Mouse (Mus musculus) limb, embryonic 10.5 days (tissue): Measurements from ENCODE around the gene Ttc37. TPM values are rescaled to one million over a fixed set of nuclear protein-coding genes. Genes with fewer than 3 reads are reported as not detected.

Experiments used
- DNase-seq: peaks from one replicate; pipeline ENCODE4 v3.0.0-alpha.2; 2017; ENCODE audit warnings: low spot score
- H3K27ac ChIP-seq: fragments of 300-500 bp; sonication (generic); 2 replicates; pipeline ENCODE4 v1.5.1; 2016; ENCODE audit warnings: mild to moderate bottlenecking
- H3K27me3 ChIP-seq: fragments of 300-500 bp; sonication (generic); 2 replicates; pipeline ENCODE4 v1.6.1; 2016; ENCODE audit warnings: low read depth, mild to moderate bottlenecking; ENCODE audit not compliant: poor library complexity, severe bottlenecking
- H3K36me3 ChIP-seq: fragments of 300-500 bp; sonication (generic); 2 replicates; pipeline ENCODE4 v1.6.1; 2016; ENCODE audit warnings: mild to moderate bottlenecking, moderate library complexity
- H3K4me1 ChIP-seq: fragments of 300-500 bp; sonication (generic); 2 replicates; pipeline ENCODE4 v1.6.1; 2016
- H3K4me3 ChIP-seq: fragments of 300-500 bp; sonication (generic); 2 replicates; pipeline ENCODE4 v1.5.1; 2016; ENCODE audit warnings: mild to moderate bottlenecking, moderate library complexity
- H3K9me3 ChIP-seq: fragments of 300-500 bp; sonication (generic); replicated peaks from 2 replicates; pipeline ENCODE4 v1.6.1; 2016; ENCODE audit warnings: mild to moderate bottlenecking
- WGBS: fragments of 180-500 bp; shearing (Covaris S2); methylation state at CpG from one replicate; pipeline ENCODE4 v1.1.7; 2016; 5-methylcytosine and 5-hydroxymethylcytosine counted together
- polyA plus RNA-seq: library from polyadenylated mRNA; unstranded; fragments of >200 nt; fragmentation: Nextera tagmentation; extraction: Ambion mirVana; gene quantifications from 2 replicates; pipeline ENCODE4 v1.2.1, GENCODE M21; 2016

The Ttc37 gene
- polyA plus RNA-seq, 1 experiment from 2014 or later: 18.7 TPM

- WGBS: 97% methylated on average over 2 of the region's 2 CpGs
Measured at GRCm38 (mm10) chr13:76101989-76102388, 3.5 kb downstream of the Ttc37 start.

DNA sequence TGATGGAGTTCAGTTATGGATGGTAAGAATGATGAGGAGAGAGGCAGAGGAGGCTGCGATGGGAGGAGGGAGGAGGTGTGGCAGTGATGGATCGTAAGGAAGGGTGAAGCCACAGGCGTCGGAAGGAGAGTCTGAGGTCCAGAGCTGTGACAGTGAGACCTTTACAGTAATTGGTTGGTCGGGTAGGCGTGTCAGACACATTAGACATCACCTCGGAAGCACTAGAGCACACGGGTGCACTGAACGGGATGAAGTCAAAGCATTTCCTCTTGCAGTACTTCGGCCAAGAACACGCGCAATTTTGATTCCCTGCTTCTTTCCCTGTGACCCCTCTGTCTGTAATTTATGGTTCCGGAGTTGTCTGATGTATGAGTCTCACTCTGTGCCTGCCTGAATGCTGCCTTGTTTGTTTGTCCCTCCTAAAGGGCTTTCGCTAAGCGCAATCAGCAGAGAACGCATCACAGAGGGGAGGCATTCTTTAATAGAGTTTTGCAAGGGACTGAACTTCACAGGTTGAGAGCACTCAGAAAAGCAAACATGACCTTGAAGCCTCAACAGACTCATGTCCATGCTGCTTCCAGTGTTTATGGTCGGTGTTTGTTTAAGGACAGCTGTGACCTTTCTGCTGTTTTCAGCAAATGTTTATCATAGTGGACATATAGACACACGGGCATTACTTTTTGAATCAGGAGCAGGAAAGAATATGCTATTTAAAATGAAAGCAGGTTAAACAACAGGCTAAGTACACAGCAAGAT is 10.7 kb downstream of the Ttc37 start:
- WGBS: 92% methylated on average over 18 of the region's 18 CpGs

More at GRCm38 (mm10) chr13:76101989-76102388, 3.5 kb downstream of the Ttc37 start:
- H3K4me3 ChIP-seq: no peak overlapping the region
- DNase-seq: no peak
- H3K36me3 ChIP-seq: peaks cover 39% of the 10 kb centered on the region
- no peaks in the 10 kb centered on the region; the same call in 1 of the 2 replicates for H3K4me1 ChIP-seq
- no peaks in the 10 kb centered on the region for H3K27me3 ChIP-seq
- H3K27ac ChIP-seq: no peak overlapping the region
- H3K9me3 ChIP-seq: no peaks in the 10 kb centered on the region

GRCm38 (mm10) chr13:76128799-76129198 is 30.3 kb downstream of the Ttc37 start:
- Histone ChIP-seq H3K27ac (no peak overlapping the region), H3K27me3 (no peaks in the 10 kb centered on the region), H3K9me3 (no peaks in the 10 kb centered on the region), H3K4me3 (no peak overlapping the region), H3K4me1 (no peaks in the 10 kb centered on the region), H3K36me3 (peaks cover 89% of the 10 kb centered on the region)
- DNase-seq: no peak
- 92% methylated on average over 4 of the region's 4 CpGs for WGBS

More for the DNA sequence above, 10.7 kb downstream of the Ttc37 start:
- H3K9me3 ChIP-seq: no peaks in the 10 kb centered on the region
- H3K4me3 ChIP-seq: no peak overlapping the region
- H3K36me3 ChIP-seq: peaks cover 67% of the 10 kb centered on the region
- H3K27ac ChIP-seq: no peak overlapping the region
- no peaks in the 10 kb centered on the region for H3K27me3 ChIP-seq
- H3K4me1 ChIP-seq: no peaks in the 10 kb centered on the region
- DNase-seq: no peak

DNA sequence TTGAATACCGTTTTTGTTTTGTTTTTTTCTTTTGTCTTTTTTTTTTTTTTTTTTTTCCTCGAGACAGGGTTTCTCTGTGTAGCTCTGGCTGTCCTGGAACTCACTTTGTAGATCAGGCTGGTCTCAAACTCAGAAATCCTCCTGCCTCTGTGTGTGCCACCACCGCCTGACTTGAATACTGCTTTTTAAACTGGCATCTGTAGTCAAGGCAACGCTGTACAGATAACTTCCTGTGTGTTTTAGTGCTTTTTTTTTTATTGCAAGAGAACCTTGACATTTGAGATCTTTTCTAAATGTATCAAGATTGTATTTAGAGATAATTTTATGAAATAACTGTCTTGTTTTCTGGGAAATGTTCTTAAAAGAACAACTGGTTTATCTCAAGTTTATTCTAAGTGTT is 33.9 kb downstream of the Ttc37 start:
- H3K27me3 ChIP-seq: no peaks in the 10 kb centered on the region
- H3K4me3 ChIP-seq: no peak overlapping the region
- H3K36me3 ChIP-seq: peaks cover 83% of the 10 kb centered on the region
- H3K9me3 ChIP-seq: no peaks in the 10 kb centered on the region
- 90% methylated on average over 4 of the region's 4 CpGs for WGBS
- no peak for DNase-seq
- H3K4me1 ChIP-seq: no peaks in the 10 kb centered on the region
- H3K27ac ChIP-seq: no peak overlapping the region

DNA sequence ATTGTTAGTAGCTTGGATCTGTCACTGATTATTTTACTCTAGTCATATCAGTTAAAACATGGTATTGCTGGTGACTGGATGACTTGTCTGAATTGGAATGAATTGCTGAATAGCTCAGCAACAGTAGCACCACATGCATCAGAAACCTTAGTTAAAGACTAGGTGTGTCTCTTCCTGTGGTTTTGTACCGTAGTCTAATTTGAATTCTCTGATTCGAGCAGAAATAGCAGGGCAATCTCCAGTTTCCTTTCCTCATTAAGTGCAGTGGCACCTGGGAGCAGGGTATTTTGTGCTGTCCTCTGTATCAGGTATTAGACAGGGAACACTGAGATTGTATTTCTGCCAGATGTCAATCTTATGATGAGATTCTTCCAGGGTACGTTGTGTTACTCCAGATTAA is 40.3 kb downstream of the Ttc37 start:
- H3K9me3 ChIP-seq: no peaks in the 10 kb centered on the region

GRCm38 (mm10) chr13:76141117-76141808 is 42.7 kb downstream of the Ttc37 start:
- H3K27me3 ChIP-seq: no peaks in the 10 kb centered on the region
- H3K9me3 ChIP-seq: no peaks in the 10 kb centered on the region
- 93% methylated on average over 12 of the region's 12 CpGs for WGBS
- DNase-seq: no peak
- H3K27ac ChIP-seq: no peak overlapping the region
- no peak overlapping the region for H3K4me3 ChIP-seq
- H3K36me3 ChIP-seq: peaks cover 79% of the 10 kb centered on the region
- H3K4me1 ChIP-seq: no peaks in the 10 kb centered on the region

More for the DNA sequence above, 40.3 kb downstream of the Ttc37 start:
- no peak for DNase-seq
- Histone ChIP-seq H3K27me3 (no peaks in the 10 kb centered on the region), H3K36me3 (peaks cover 79% of the 10 kb centered on the region), H3K4me3 (no peak overlapping the region), H3K4me1 (no peaks in the 10 kb centered on the region), H3K27ac (no peak overlapping the region)
- WGBS: 93% methylated on average over 3 of the region's 3 CpGs

DNA sequence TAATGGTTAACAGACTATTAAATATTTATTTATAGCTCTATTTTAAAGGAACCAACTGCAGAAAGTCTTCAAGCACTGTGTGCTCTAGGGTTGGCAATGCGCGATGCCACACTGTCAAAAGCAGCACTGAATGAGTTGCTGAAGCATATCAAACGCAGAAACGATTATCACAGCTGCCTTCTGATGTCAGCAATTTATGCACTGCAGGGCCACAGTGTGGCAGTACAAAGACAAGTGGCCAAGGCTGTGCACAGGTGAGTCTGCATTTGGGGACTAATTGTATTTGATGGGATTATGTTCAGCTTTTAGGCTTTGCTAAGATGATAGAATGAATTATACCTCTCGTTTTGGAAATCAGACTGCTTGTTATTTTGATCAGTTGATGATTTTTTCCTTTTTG is 51.9 kb downstream of the Ttc37 start:
- H3K36me3 ChIP-seq: peaks cover 73% of the 10 kb centered on the region
- no peak for DNase-seq
- WGBS: 93% methylated on average over 5 of the region's 5 CpGs
- H3K27ac ChIP-seq: no peak overlapping the region
- H3K4me3 ChIP-seq: no peak overlapping the region
- H3K9me3 ChIP-seq: no peaks in the 10 kb centered on the region
- no peaks in the 10 kb centered on the region for H3K27me3 ChIP-seq
- H3K4me1 ChIP-seq: no peaks in the 10 kb centered on the region

GRCm38 (mm10) chr13:76157099-76157498 is 58.6 kb downstream of the Ttc37 start:
- no peaks in the 10 kb centered on the region for H3K27me3 ChIP-seq
- no peak overlapping the region for H3K27ac ChIP-seq
- H3K36me3 ChIP-seq: peaks cover 82% of the 10 kb centered on the region
- H3K4me3 ChIP-seq: no peak overlapping the region
- no peaks in the 10 kb centered on the region for H3K4me1 ChIP-seq
- WGBS: 93% methylated on average over 3 of the region's 3 CpGs
- DNase-seq: no peak
- H3K9me3 ChIP-seq: no peaks in the 10 kb centered on the region

DNA sequence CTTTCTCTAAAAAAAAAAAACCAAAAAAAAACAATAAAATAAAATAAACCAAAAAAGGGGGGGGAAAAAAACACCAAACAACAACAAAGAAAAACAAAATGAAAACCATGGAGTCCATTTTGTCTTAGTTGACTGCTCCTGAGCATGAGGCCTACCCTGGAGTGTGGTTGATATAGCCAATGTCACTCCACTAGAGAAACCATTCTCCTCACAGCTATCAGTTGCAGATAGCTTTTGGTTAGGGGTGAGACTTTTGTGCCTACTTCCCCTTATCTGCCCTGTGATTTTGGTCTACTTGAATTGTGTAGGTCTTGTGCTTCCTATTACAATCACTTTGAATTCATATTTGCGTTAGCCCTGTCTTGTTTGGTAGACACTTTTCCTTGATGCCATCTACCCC is 59.0 kb downstream of the Ttc37 start:
- no peak for DNase-seq
- Histone ChIP-seq H3K36me3 (peaks cover 85% of the 10 kb centered on the region), H3K4me3 (no peak overlapping the region), H3K4me1 (no peaks in the 10 kb centered on the region), H3K9me3 (no peaks in the 10 kb centered on the region), H3K27ac (no peak overlapping the region), H3K27me3 (no peaks in the 10 kb centered on the region)
- WGBS: 97% methylated on average over 1 of the region's 1 CpGs

- Histone ChIP-seq H3K9me3 (no peaks in the 10 kb centered on the region), H3K36me3 (peaks cover 85% of the 10 kb centered on the region), H3K27ac (no peak overlapping the region), H3K4me3 (no peak overlapping the region), H3K27me3 (no peaks in the 10 kb centered on the region), H3K4me1 (no peaks in the 10 kb centered on the region)
- no peak for DNase-seq
- WGBS: 92% methylated on average over 2 of the region's 2 CpGs
Measured at GRCm38 (mm10) chr13:76160587-76160986, 62.1 kb downstream of the Ttc37 start.

DNA sequence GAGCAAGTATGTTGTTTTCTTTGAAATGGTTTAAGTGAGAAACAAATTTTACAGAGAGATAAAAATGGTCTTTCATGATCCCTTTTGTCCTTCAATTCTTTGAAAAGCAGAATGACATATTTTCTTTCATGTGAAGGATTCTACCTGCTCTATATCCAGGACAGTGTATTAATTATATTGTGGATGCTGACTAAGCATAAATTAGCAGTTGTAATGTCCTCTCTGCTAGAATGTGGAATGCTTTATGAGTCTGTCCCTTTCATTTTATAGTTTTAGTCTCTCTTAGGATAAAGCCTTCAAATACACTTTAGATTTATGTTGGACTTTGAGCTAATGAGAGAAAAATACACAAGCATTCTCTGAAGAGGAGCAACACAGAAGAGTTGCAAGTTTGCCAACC is 75.8 kb downstream of the Ttc37 start:
- DNase-seq: no peak
- Histone ChIP-seq H3K9me3 (no peaks in the 10 kb centered on the region), H3K27me3 (no peaks in the 10 kb centered on the region), H3K4me1 (no peaks in the 10 kb centered on the region), H3K36me3 (peaks cover 48% of the 10 kb centered on the region), H3K27ac (no peak overlapping the region), H3K4me3 (no peak overlapping the region)

DNA sequence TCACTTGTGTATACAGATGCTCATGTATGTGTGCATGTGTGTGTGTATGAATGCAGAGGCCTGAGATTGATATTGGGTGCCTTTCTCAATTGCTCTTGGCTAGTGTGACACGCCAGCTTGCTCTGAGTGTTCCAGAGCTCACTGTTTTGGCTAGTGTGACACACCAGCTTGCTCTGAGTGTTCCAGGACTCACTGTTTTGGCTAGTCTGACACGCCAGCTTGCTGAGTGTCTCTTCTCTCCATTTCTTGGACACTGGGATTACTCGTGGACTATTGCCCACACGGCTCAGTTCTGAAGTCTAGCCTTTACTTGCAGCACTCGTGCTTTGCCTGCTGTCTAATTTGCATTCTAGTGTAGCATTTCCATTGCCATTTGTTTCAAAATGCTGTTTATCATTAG is 80.2 kb downstream of the Ttc37 start:
- WGBS: 93% methylated on average over 5 of the region's 5 CpGs
- no peaks in the 10 kb centered on the region for H3K27me3 ChIP-seq
- peaks cover 59% of the 10 kb centered on the region for H3K36me3 ChIP-seq
- H3K9me3 ChIP-seq: no peaks in the 10 kb centered on the region
- DNase-seq: no peak
- H3K4me3 ChIP-seq: no peak overlapping the region
- H3K27ac ChIP-seq: no peak overlapping the region
- H3K4me1 ChIP-seq: no peaks in the 10 kb centered on the region

DNA sequence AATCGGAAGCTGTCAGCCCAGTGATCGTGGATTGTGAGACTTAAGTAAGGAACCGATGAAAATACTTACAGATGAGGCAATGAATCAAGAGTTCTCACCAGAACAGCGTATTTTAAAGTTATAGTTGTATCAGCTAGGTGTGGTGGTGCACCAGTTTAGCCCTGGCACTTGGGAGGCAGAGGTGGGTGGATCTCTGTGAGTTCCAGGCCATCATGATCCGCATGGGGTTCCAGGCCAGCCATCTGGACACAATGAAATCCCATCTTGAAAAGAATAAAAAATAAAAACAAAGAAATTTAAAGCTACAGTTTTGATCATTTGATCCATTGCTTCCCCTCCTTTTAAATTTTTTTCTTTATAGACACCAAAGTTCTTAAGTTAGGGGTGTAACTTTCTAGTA is 89.1 kb downstream of the Ttc37 start:
- H3K27ac ChIP-seq: no peak overlapping the region
- 97% methylated on average over 5 of the region's 5 CpGs for WGBS
- H3K9me3 ChIP-seq: no peaks in the 10 kb centered on the region
- no peak overlapping the region for H3K4me3 ChIP-seq
- DNase-seq: no peak
- no peaks in the 10 kb centered on the region for H3K4me1 ChIP-seq
- no peaks in the 10 kb centered on the region for H3K27me3 ChIP-seq
- peaks cover 52% of the 10 kb centered on the region for H3K36me3 ChIP-seq
